Mouse (Mus musculus): ENCODE measurements at regions not wholly inside any gene's neighbourhood (a gene's known extent, or its start where the extent isn't known, plus 50 kb on each side); places are given as distances from the start of the nearest gene placed in this dataset.

DNA sequence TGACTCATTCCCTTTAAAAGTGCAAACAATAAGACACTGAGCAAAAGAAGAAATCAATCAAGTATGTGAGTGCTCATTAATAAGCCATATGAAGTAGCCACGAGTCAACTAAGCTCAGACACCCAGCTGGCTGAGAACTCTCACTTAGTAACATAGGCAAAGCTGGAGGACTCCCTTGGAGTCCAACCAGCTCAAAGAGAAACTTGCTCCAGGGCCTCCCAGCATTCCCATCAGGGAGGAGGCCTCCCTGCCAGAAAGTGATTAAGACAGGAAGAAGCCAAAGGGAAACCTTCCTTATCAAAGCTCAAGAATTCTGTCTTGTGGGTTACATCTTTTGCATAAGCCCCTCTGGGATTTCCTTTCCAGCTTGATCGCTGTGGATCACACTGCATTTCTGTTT, 213.7 kb upstream of the Fermt1 start:
- TF ChIP-seq EP300 (IDR thresholded peaks at IDR 0.05) (no peak), CTCF (IDR thresholded peaks at IDR 0.05) (no peak)

Measured in lung, postnatal 0 days (tissue).